Mouse (Mus musculus) limb, embryonic 15.5 days (tissue): Measurements from ENCODE around the gene St6galnac5. TPM values are rescaled to one million over a fixed set of nuclear protein-coding genes. Genes with fewer than 3 reads are reported as not detected.
A peak's percentile ranks its signal among the peaks of the same experiment; 100 is the strongest.

Experiments
- ATAC-seq: fragments of 200-750 bp; cut with Nextera tagmentation; 2 replicates; pipeline ENCODE4 v1.8.0; 2017; ENCODE audit warnings: low read depth, moderate TSS enrichment; ENCODE audit not compliant: insufficient number of reproducible peaks, low FRiP score, low TSS enrichment
- H3K27ac ChIP-seq: fragments of 300-500 bp; sonication (generic); 2 replicates; pipeline ENCODE4 v1.5.1; 2015; ENCODE audit warnings: moderate library complexity, mild to moderate bottlenecking, inconsistent platforms
- H3K27me3 ChIP-seq: fragments of 300-500 bp; sonication (generic); 2 replicates; pipeline ENCODE4 v1.6.1; 2015; ENCODE audit warnings: inconsistent platforms
- H3K36me3 ChIP-seq: fragments of 300-500 bp; sonication (generic); 2 replicates; pipeline ENCODE4 v1.6.1; 2015; ENCODE audit warnings: inconsistent platforms
- H3K4me1 ChIP-seq: fragments of 300-500 bp; sonication (generic); 2 replicates; pipeline ENCODE4 v1.6.1; 2015; ENCODE audit warnings: inconsistent platforms
- H3K4me2 ChIP-seq: fragments of 300-500 bp; sonication (generic); 2 replicates; pipeline ENCODE4 v1.6.1; 2015; ENCODE audit warnings: mild to moderate bottlenecking, inconsistent platforms
- H3K4me3 ChIP-seq: fragments of 300-500 bp; sonication (generic); 2 replicates; pipeline ENCODE4 v1.5.1; 2015; ENCODE audit warnings: mild to moderate bottlenecking, inconsistent platforms
- H3K9ac ChIP-seq: fragments of 300-500 bp; sonication (generic); 2 replicates; pipeline ENCODE4 v1.6.1; 2015; ENCODE audit warnings: inconsistent platforms
- H3K9me3 ChIP-seq: fragments of 300-500 bp; sonication (generic); 2 replicates; pipeline ENCODE4 v1.6.1; 2016; ENCODE audit warnings: inconsistent platforms
- WGBS: fragments of 180-500 bp; shearing (Covaris S2); methylation state at CpG from one replicate; pipeline ENCODE4 v1.1.7; 2015; 5-methylcytosine and 5-hydroxymethylcytosine counted together
- polyA plus RNA-seq: library from polyadenylated mRNA; unstranded; fragments of >200 nt; fragmentation: Nextera tagmentation; extraction: Ambion mirVana; gene quantifications from 2 replicates; pipeline ENCODE4 v1.2.1, GENCODE M21; 2015

Gene St6galnac5
- polyA plus RNA-seq, 1 experiment from 2014 or later = 1.3 TPM

DNA sequence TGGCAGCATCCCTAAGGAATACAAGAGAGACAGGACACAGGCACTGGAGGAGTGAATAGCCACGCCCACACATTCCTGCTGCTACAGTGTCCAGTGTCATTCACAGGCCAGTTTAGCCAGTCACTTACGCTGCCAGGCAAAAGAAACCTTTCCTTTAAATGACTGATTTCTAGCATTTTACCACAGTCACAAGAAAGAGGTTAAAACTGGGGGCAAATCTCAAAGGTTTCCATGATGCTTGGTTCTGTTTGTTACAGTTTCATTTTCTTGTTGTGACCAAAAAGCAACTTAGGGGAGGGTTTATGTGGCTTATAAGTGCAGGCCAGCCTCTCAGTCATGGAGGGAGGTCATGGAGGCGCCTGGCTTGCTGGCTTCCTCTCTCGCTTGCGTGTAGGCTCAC lies 74.4 kb downstream of the St6galnac5 start:
- no peaks in the 10 kb centered on the region for H3K4me1 ChIP-seq
- no peak overlapping the region for H3K4me2 ChIP-seq
- no peak overlapping the region for H3K4me3 ChIP-seq
- ATAC-seq = no peak
- no peaks in the 10 kb centered on the region for H3K36me3 ChIP-seq
- no peak overlapping the region for H3K9ac ChIP-seq
- no peaks in the 10 kb centered on the region for H3K27me3 ChIP-seq
- WGBS = 79% methylated on average over 5 of the region's 5 CpGs
- no peak overlapping the region for H3K27ac ChIP-seq
- no peaks in the 10 kb centered on the region for H3K9me3 ChIP-seq

DNA sequence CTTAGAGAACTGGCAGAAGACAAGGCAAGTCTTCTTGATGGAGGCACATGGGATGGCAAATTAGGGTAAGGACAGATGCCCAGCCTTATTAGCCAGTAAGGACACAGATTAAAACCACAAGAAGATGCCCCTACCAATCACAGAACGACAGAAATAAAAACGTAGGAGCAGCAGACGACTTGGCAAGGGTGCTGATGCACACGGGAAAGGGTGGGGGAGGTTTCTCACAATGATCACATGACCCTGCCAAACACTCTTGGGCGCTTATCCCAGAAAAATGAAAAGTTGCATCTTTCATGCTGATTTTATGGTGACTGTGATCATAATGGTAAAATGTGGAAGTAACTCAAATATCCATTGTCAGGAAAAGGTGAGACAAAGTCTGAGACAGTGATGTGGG lies 75.0 kb downstream of the St6galnac5 start:
- no peak for ATAC-seq
- H3K27ac ChIP-seq = no peak overlapping the region

GRCm38 (mm10) chr3:152905800-152906199 lies 76.2 kb downstream of the St6galnac5 start:
- Histone ChIP-seq H3K36me3 (no peaks in the 10 kb centered on the region), H3K9ac (no peak overlapping the region), H3K27ac (no peak overlapping the region), H3K4me3 (no peak overlapping the region), H3K9me3 (no peaks in the 10 kb centered on the region), H3K27me3 (no peaks in the 10 kb centered on the region), H3K4me2 (no peak overlapping the region), H3K4me1 (no peaks in the 10 kb centered on the region)
- ATAC-seq = no peak
- WGBS = 60% methylated on average over 10 of the region's 10 CpGs

More for the DNA sequence above, 75.0 kb downstream of the St6galnac5 start:
- Histone ChIP-seq H3K9ac (no peak overlapping the region), H3K27me3 (no peaks in the 10 kb centered on the region), H3K4me1 (no peaks in the 10 kb centered on the region), H3K36me3 (no peaks in the 10 kb centered on the region), H3K4me3 (no peak overlapping the region), H3K4me2 (no peak overlapping the region), H3K9me3 (no peaks in the 10 kb centered on the region)
- WGBS = 73% methylated on average over 5 of the region's 5 CpGs

- H3K4me1 ChIP-seq = no peaks in the 10 kb centered on the region
- H3K9me3 ChIP-seq = no peaks in the 10 kb centered on the region
- H3K27ac ChIP-seq = no peak overlapping the region
- no peak overlapping the region for H3K4me3 ChIP-seq
- no peak for ATAC-seq
- no peaks in the 10 kb centered on the region for H3K27me3 ChIP-seq
- no peaks in the 10 kb centered on the region for H3K36me3 ChIP-seq
- 86% methylated on average over 10 of the region's 10 CpGs for WGBS
- H3K9ac ChIP-seq = no peak overlapping the region
- H3K4me2 ChIP-seq = no peak overlapping the region
These were observed 77.0 kb downstream of the St6galnac5 start for GRCm38 (mm10) chr3:152905026-152905425.

GRCm38 (mm10) chr3:152898906-152899305 lies 83.1 kb downstream of the St6galnac5 start:
- H3K4me2 ChIP-seq = no peak overlapping the region
- no peak overlapping the region for H3K27ac ChIP-seq
- no peaks in the 10 kb centered on the region for H3K9me3 ChIP-seq
- WGBS = 91% methylated on average over 9 of the region's 9 CpGs
- H3K4me3 ChIP-seq = no peak overlapping the region
- H3K27me3 ChIP-seq = no peaks in the 10 kb centered on the region
- ATAC-seq = no peak
- H3K36me3 ChIP-seq = no peaks in the 10 kb centered on the region
- no peak overlapping the region for H3K9ac ChIP-seq
- H3K4me1 ChIP-seq = no peaks in the 10 kb centered on the region

GRCm38 (mm10) chr3:152897196-152897595 lies 84.8 kb downstream of the St6galnac5 start:
- no peak overlapping the region for H3K4me2 ChIP-seq
- H3K9ac ChIP-seq = no peak overlapping the region
- WGBS = 81% methylated on average over 5 of the region's 5 CpGs
- ATAC-seq = no peak
- no peaks in the 10 kb centered on the region for H3K4me1 ChIP-seq
- no peaks in the 10 kb centered on the region for H3K36me3 ChIP-seq
- H3K4me3 ChIP-seq = no peak overlapping the region
- no peaks in the 10 kb centered on the region for H3K27me3 ChIP-seq
- no peaks in the 10 kb centered on the region for H3K9me3 ChIP-seq
- no peak overlapping the region for H3K27ac ChIP-seq

GRCm38 (mm10) chr3:152896111-152896510 lies 85.9 kb downstream of the St6galnac5 start:
- Histone ChIP-seq H3K4me3 (no peak overlapping the region), H3K9me3 (no peaks in the 10 kb centered on the region)
- no peak for ATAC-seq

GRCm38 (mm10) chr3:152894935-152895334 lies 87.1 kb downstream of the St6galnac5 start:
- Histone ChIP-seq H3K4me1 (no peaks in the 10 kb centered on the region), H3K27ac (no peak overlapping the region), H3K4me2 (no peak overlapping the region), H3K4me3 (no peak overlapping the region), H3K36me3 (no peaks in the 10 kb centered on the region), H3K9me3 (no peaks in the 10 kb centered on the region), H3K9ac (no peak overlapping the region), H3K27me3 (no peaks in the 10 kb centered on the region)
- ATAC-seq = no peak
- WGBS = 50% methylated on average over 4 of the region's 4 CpGs

More at GRCm38 (mm10) chr3:152896111-152896510, 85.9 kb downstream of the St6galnac5 start:
- Histone ChIP-seq H3K27ac (no peak overlapping the region), H3K9ac (no peak overlapping the region), H3K4me2 (no peak overlapping the region), H3K27me3 (no peaks in the 10 kb centered on the region), H3K36me3 (no peaks in the 10 kb centered on the region), H3K4me1 (no peaks in the 10 kb centered on the region)
- WGBS = 71% methylated on average over 3 of the region's 3 CpGs

- no peaks in the 10 kb centered on the region for H3K9me3 ChIP-seq
- H3K27me3 ChIP-seq = no peaks in the 10 kb centered on the region
- H3K4me1 ChIP-seq = no peaks in the 10 kb centered on the region
- H3K9ac ChIP-seq = no peak overlapping the region
- 72% methylated on average over 7 of the region's 7 CpGs for WGBS
- H3K27ac ChIP-seq = no peak overlapping the region
- H3K36me3 ChIP-seq = no peaks in the 10 kb centered on the region
- H3K4me2 ChIP-seq = no peak overlapping the region
- H3K4me3 ChIP-seq = no peak overlapping the region
- ATAC-seq = no peak
These were observed 93.9 kb downstream of the St6galnac5 start for GRCm38 (mm10) chr3:152888116-152888515.

DNA sequence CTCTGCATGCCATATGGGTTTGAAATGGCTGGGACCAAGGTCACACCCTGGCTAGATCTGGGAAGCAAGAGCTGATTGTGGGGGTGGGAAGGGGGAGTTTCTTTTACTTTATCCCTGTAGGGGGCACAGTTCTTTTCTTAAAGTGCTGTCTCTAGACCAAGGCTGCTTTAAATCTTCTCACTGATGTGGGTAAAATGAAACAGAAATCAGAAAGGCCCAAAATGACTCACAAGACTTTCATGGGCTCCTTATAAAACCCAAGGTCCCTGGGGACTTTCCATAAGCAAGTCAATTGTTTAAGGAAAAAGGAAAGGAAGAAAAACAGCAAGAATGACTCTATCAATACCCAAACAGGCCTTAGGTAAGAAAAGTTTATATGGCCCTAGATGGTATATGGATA lies 95.3 kb downstream of the St6galnac5 start:
- H3K27ac ChIP-seq = no peak overlapping the region
- H3K4me3 ChIP-seq = no peak overlapping the region
- no peaks in the 10 kb centered on the region for H3K36me3 ChIP-seq
- H3K9me3 ChIP-seq = no peaks in the 10 kb centered on the region
- no peak overlapping the region for H3K4me2 ChIP-seq
- no peaks in the 10 kb centered on the region for H3K27me3 ChIP-seq
- no peak overlapping the region for H3K9ac ChIP-seq
- H3K4me1 ChIP-seq = peaks cover 7% of the 10 kb centered on the region
- no peak for ATAC-seq

DNA sequence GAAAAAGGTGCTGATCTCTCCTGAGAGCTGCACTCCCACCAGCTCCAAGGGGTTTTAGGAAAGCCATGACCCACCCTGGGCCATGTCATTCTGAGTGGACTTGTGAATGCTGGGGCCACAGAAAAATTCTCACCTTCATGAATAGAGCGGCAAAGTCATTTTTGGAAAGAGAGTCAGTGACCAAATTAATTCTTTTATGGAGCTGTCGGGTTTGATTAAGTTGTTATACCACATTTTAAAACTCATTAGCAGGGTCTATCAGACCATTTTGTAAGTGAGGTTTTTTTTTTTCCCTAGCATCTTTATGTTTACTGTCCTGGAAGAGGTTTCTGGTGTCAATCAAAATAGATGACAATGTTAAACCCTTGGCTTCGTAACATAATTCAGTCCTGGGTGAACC lies 98.5 kb downstream of the St6galnac5 start:
- no peak overlapping the region for H3K4me2 ChIP-seq
- no peaks in the 10 kb centered on the region for H3K36me3 ChIP-seq
- H3K4me1 ChIP-seq = peaks cover 17% of the 10 kb centered on the region
- H3K4me3 ChIP-seq = no peak overlapping the region
- H3K27me3 ChIP-seq = no peaks in the 10 kb centered on the region
- H3K9ac ChIP-seq = no peak overlapping the region
- H3K27ac ChIP-seq = no peak overlapping the region
- 82% methylated on average over 3 of the region's 3 CpGs for WGBS
- no peaks in the 10 kb centered on the region for H3K9me3 ChIP-seq
- no peak for ATAC-seq

DNA sequence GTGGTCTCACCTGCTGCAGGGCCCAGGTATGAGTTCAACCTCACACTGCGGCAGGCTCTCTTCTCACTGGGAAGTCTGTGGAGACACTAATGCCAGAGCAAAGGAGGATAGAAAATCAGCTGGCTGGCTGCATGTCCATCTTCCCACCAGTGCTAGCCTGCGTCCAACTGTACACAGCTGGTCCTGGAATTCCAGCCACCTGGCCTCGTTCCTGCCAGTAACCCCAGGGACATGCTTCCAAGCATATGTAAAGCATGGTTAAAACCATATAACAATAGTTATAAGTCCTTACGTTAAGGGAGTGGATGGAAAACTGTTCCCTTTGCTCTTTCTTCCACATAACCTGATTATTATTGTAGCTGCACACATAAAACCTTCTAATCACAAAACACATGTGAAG lies 100.3 kb downstream of the St6galnac5 start:
- Histone ChIP-seq H3K27me3 (no peaks in the 10 kb centered on the region), H3K4me2 (no peak overlapping the region), H3K4me1 (peaks cover 17% of the 10 kb centered on the region), H3K27ac (no peak overlapping the region), H3K9me3 (no peaks in the 10 kb centered on the region), H3K4me3 (no peak overlapping the region), H3K9ac (no peak overlapping the region), H3K36me3 (no peaks in the 10 kb centered on the region)
- WGBS = 46% methylated on average over 4 of the region's 4 CpGs
- no peak for ATAC-seq

GRCm38 (mm10) chr3:152880121-152880835 lies 101.8 kb downstream of the St6galnac5 start:
- ATAC-seq = no peak
- H3K9ac ChIP-seq = no peak overlapping the region
- H3K27ac ChIP-seq = no peak overlapping the region
- WGBS = 37% methylated on average over 15 of the region's 15 CpGs
- H3K27me3 ChIP-seq = no peaks in the 10 kb centered on the region
- H3K9me3 ChIP-seq = no peaks in the 10 kb centered on the region
- no peak overlapping the region for H3K4me3 ChIP-seq
- H3K4me2 ChIP-seq = 0 out of 2 replicates have a peak overlapping the region, but pooled peaks have one; percentile 6
- peaks cover 17% of the 10 kb centered on the region for H3K4me1 ChIP-seq
- no peaks in the 10 kb centered on the region for H3K36me3 ChIP-seq
